Mouse (Mus musculus) gastrocnemius, postnatal 25 days (tissue): ENCODE data around the gene Prg3. TPM values are rescaled to one million over a fixed set of nuclear protein-coding genes. Genes with fewer than 3 reads are reported as not detected.

Experiments
- DNase-seq: peaks from one replicate; pipeline ENCODE4 v3.0.0; 2022
- total RNA-seq, 2 experiments: library from RNA; stranded (reverse); gene quantifications; 1 replicate in 1 of 2; 2 replicates in 1 of 2; pipeline ENCODE4 v1.2.3; 2021

Prg3 gene
- total RNA-seq, 2 experiments from 2014 or later: not detected

DNA sequence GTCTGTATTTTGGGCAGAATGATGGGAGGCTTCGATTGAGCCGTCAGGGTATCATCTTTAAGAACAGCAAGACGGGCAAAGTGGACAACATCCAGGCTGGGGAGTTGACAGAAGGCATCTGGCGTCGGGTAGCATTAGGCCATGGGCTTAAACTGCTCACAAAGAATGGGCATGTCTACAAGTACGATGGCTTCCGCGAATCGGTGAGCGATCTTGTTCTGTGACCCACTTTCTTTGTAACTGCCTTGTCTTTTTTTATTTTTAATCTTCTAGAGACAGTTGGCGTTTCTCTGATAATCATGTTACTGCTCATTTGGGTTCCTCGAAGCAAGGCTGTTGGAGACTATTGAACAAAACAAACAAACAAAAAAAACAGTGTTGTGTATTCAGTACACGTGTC, 50.3 kb downstream of the Prg3 start:
- DNase-seq: no peak

Other genes with a start within 250 kb of the Prg3 start
- under 1 TPM; 0.54 to 0.95 TPM for gene Gm19426, start 244.6 kb upstream of the Prg3 start, total RNA-seq
- gene Serping1, start 212.8 kb upstream of the Prg3 start, total RNA-seq: 10 to 100 TPM; 46.7 to 59.3 TPM
- 1 to 10 TPM; 4.2 to 8.1 TPM for gene Ube2l6, start 189.4 kb upstream of the Prg3 start, total RNA-seq
- 100 to 1,000 TPM; 101 to 105 TPM for gene Smtnl1, start 165.6 kb upstream of the Prg3 start, total RNA-seq
- gene Timm10, start 161.2 kb upstream of the Prg3 start, total RNA-seq: 10 to 100 TPM; 49.3 to 51.3 TPM
- 1 to 10 TPM; 7.7 to 8.4 TPM for gene Slc43a1, start 149.4 kb upstream of the Prg3 start, total RNA-seq
- under 1 TPM; 0.43 to 0.54 TPM for gene Rtn4rl2, start 101.5 kb upstream of the Prg3 start, total RNA-seq
- gene Slc43a3, start 51.6 kb upstream of the Prg3 start, total RNA-seq: 10 to 100 TPM; 22.9 to 23.4 TPM
- gene Prg2, start 7.8 kb upstream of the Prg3 start, total RNA-seq: not detected
- 10 to 100 TPM; 25.5 to 28.3 TPM for gene Ssrp1, start 49.0 kb downstream of the Prg3 start, total RNA-seq
- under 1 TPM; 0.40 to 0.43 TPM for gene P2rx3, start 49.2 kb downstream of the Prg3 start, total RNA-seq
- gene Tnks1bp1, start 59.8 kb downstream of the Prg3 start, total RNA-seq: 10 to 100 TPM; 26.0 to 29.1 TPM
- gene Aplnr, start 148.0 kb downstream of the Prg3 start, total RNA-seq: 10 to 100 TPM; 13.7 to 16.9 TPM
- gene Lrrc55, start 209.0 kb downstream of the Prg3 start, total RNA-seq: 1 to 10 TPM in 1 of 2 experiments, under 1 TPM in 1; 0.59 to 1.8 TPM